Mouse (Mus musculus): ENCODE measurements at regions not wholly inside any gene's neighbourhood (a gene's known extent, or its start where the extent isn't known, plus 50 kb on each side); places are given as distances from the start of the nearest gene placed in this dataset.

DNA sequence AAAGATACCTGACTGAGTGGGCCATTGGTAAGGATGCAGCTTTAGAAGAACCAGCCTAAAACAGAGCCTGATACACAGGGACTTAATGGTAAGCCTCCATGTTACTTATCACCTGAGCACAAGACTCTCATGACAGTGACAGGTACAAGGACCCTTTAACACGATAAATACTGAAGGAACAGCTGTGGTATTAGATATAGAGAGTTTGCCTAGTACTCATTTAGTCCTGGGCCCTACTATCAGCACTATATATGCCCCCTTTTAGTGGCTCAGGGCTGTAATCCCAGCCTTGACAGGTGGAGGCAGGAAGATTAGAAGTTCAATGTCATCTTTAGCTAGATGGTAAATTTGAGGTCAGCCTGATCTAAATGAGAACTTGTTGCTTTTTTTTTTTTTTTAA is 148.0 kb upstream of the Jade1 start:
- no peak for ATAC-seq (ENCODE audit: low FRiP score, low read depth)
- Histone ChIP-seq H3K27ac (no peak overlapping the region), H3K36me3 (no peaks in the 10 kb centered on the region), H3K9ac (no peak overlapping the region), H3K27me3 (replicated peaks) (no peaks in the 10 kb centered on the region), H3K4me2 (replicated peaks) (no peak overlapping the region), H3K4me3 (no peak overlapping the region), H3K4me1 (peaks cover 8% of the 10 kb centered on the region; the same call in 1 of the 2 replicates), H3K9me3 (no peaks in the 10 kb centered on the region)
- WGBS: 76% methylated on average over 1 of the region's 1 CpGs

DNA sequence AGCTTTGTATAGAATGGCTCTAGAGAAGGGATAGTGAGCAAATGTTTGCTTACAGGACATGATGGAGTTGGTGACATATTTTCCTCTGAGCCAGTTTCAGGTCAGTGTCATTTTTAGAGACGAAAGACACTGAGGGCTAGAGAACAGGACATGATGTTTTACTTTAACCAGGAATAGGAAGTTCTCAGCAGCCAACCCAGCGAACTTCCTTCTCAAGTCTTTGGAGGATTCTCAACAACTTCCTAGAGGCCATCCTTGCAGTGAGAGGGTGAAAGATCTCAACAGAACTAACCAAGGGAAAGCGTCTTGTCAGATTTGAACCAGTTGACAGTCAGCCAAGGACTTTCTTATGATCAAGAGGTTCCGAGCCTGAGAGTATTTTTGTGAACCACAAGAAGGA is 153.7 kb upstream of the Jade1 start:
- 86% methylated on average over 4 of the region's 4 CpGs for WGBS
- no peaks in the 10 kb centered on the region for H3K36me3 ChIP-seq
- no peak for ATAC-seq (ENCODE audit: low FRiP score, low read depth)
- H3K27ac ChIP-seq: no peak overlapping the region
- no peak overlapping the region for H3K4me3 ChIP-seq
- no peaks in the 10 kb centered on the region for H3K27me3 ChIP-seq (replicated peaks)
- H3K9ac ChIP-seq: no peak overlapping the region
- H3K9me3 ChIP-seq: no peaks in the 10 kb centered on the region
- no peaks in the 10 kb centered on the region for H3K4me1 ChIP-seq
- no peak overlapping the region for H3K4me2 ChIP-seq (replicated peaks)

DNA sequence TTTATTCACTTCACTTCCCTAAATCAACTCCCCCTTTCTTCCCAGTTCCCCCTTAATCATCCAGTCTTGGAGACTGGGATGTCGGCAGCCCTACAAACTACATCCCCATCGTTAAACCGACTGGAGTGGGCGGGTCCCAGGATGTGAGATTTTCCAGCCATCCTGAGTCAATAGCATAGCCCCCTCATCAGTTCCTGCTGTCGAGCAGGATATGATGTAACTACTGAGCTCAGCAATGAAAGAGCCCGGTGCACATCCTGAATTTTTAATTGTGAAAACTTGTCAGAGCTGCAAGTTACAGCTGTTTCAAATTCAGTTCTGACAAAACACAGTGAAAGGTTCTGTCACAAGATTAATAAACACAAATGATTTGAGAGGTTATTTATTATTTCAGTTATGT is 165.7 kb upstream of the Jade1 start:
- no peak overlapping the region for H3K4me3 ChIP-seq
- no peaks in the 10 kb centered on the region for H3K4me1 ChIP-seq
- no peaks in the 10 kb centered on the region for H3K9me3 ChIP-seq
- WGBS: 62% methylated on average over 6 of the region's 6 CpGs
- H3K9ac ChIP-seq: no peak overlapping the region
- no peak overlapping the region for H3K4me2 ChIP-seq (replicated peaks)
- H3K27me3 ChIP-seq (replicated peaks): no peaks in the 10 kb centered on the region
- H3K27ac ChIP-seq: no peak overlapping the region
- no peaks in the 10 kb centered on the region for H3K36me3 ChIP-seq
- no peak for ATAC-seq (ENCODE audit: low FRiP score, low read depth)

DNA sequence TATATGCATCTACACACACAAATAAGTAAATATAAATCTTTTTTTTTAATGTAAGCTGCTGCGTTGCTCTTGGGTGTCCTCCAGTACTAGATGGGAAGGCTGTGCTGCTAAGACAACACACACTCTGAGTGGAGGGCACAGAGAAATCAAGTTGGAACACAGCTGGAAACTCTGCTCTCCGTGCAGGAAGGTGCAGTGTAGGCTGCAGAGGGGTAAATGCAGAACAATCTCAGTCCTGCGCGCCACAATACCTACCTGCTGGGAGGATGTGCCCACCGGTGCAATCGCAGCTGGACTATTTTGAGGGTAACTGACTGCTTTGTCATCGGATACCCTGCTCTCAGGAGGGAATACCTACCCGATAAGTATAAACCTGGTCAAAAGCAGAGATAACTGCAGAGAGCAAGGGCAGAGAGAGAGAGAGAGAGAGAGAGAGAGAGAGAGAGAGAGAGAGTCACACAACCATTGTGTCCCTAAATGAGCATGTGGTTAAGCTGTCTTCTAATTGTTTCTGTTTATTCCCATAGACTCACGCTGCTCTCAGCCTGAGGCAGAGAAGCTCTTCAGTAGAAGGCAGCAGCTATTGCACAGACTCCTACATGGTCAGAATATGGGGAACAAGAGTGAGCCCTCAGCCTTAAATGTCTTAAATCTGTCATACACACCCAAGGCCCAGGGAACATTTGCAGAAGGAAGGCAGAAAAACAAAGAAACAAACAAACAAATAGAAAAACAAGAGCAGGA is 167.9 kb upstream of the Jade1 start:
- Histone ChIP-seq H3K9me3 (no peaks in the 10 kb centered on the region), H3K27me3 (replicated peaks) (no peaks in the 10 kb centered on the region), H3K4me3 (no peak overlapping the region), H3K9ac (no peak overlapping the region), H3K36me3 (no peaks in the 10 kb centered on the region), H3K27ac (no peak overlapping the region), H3K4me1 (no peaks in the 10 kb centered on the region), H3K4me2 (replicated peaks) (no peak overlapping the region)
- whole genome bisulfite sequencing: 49% methylated on average over 9 of the region's 9 CpGs
- ATAC-seq (ENCODE audit: low FRiP score, low read depth): no peak

DNA sequence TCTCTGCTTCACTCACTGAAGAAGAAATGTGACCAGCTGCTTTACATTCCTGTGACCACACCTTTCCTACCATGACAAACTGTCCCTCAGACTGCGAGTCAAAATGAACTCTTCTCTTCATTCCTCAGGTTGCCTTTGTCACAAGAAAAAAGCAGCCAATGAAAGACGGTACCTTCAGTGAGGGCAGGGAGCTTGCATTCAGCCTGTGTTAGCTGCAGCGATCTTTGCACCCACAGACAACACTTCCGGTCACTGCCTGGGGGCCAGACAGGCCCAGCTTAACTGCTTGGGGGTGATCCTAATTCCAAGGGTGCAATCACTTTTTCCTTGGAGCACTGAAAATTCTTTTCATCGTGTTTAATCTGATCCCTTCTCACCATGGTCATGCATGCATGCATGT is 169.2 kb upstream of the Jade1 start:
- ATAC-seq (ENCODE audit: low FRiP score, low read depth): no peak
- H3K4me2 ChIP-seq (replicated peaks): no peak overlapping the region
- no peak overlapping the region for H3K27ac ChIP-seq
- H3K27me3 ChIP-seq (replicated peaks): no peaks in the 10 kb centered on the region
- H3K9ac ChIP-seq: no peak overlapping the region
- no peaks in the 10 kb centered on the region for H3K36me3 ChIP-seq
- H3K4me3 ChIP-seq: no peak overlapping the region
- no peaks in the 10 kb centered on the region for H3K4me1 ChIP-seq
- H3K9me3 ChIP-seq: no peaks in the 10 kb centered on the region
- WGBS: 68% methylated on average over 5 of the region's 5 CpGs

DNA sequence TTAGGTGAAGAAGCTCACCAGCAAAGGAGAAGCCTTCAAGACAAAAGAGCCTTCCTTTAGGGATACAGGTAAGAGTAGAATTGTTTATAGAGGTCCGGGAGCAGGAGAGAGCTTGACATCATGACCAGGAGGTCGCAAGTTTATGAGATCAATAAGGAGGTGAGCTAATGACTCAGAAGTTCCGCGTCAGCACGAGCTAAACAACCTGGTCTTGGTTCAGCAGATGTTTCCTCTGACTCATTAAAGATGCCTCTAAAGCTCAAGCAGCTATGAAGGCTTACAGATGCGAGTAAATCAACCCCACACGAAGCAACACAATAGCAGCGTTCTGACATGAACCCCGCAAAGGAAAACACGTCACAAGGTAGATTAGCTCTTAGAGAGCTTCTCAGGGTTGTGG is 171.1 kb upstream of the Jade1 start:
- Histone ChIP-seq H3K9ac (no peak overlapping the region), H3K4me2 (replicated peaks) (no peak overlapping the region), H3K4me1 (no peaks in the 10 kb centered on the region), H3K27me3 (replicated peaks) (no peaks in the 10 kb centered on the region), H3K4me3 (no peak overlapping the region), H3K9me3 (no peaks in the 10 kb centered on the region), H3K27ac (no peak overlapping the region), H3K36me3 (no peaks in the 10 kb centered on the region)
- 84% methylated on average over 10 of the region's 10 CpGs for WGBS
- ATAC-seq (ENCODE audit: low FRiP score, low read depth): no peak

DNA sequence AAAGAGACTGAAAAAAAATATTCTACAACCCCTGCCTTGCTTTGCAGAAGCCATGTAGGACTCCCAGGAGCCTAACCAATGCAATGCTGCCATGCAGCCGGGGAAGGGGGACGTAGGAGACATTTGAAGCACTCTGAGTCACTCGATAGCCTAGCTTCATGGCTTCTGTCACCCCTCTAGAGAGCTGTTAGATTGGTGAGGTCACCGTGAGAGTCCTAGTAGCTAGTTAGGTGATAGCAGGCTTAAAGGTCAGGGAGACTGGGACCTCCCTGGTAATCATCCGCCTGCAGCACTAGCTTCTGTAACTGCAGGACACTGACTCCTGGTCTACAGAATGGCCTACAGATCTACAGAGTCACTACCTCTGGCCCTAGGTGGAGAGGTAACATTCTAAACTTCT is 177.0 kb upstream of the Jade1 start:
- ATAC-seq (ENCODE audit: low FRiP score, low read depth): no peak
- H3K4me1 ChIP-seq: peaks cover 4% of the 10 kb centered on the region; the same call in 1 of the 2 replicates
- no peaks in the 10 kb centered on the region for H3K9me3 ChIP-seq
- H3K27ac ChIP-seq: no peak overlapping the region
- H3K4me3 ChIP-seq: no peak overlapping the region
- H3K9ac ChIP-seq: no peak overlapping the region
- no peak overlapping the region for H3K4me2 ChIP-seq (replicated peaks)
- no peaks in the 10 kb centered on the region for H3K36me3 ChIP-seq
- WGBS: 83% methylated on average over 5 of the region's 5 CpGs
- no peaks in the 10 kb centered on the region for H3K27me3 ChIP-seq (replicated peaks)

DNA sequence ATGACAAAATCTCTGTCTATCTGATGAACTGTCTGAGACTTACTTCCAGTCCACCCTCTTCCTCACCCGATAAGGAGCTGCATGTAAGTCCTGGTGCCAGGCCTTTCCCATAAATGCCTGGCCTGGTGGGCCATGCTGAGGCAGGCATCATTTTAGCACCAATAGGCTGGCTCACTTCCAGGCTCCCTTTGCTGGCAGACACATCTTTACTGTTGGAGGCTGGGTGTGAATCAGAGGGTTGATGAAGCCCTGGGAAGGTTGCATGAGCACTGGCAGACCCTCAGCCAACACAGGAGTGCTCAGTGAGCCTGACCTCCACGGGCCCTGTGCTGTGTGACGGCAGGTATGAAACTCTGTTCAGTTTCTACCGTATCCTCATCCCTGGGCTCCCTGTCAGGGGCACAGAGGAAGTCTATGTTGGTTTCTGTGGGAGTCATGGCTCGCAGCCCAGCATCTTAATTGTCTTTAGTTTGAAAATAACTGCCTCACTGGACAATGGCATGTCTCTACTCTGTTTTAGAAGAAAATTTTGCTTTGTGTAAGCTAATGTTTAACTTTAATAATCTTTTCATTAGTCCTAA is 177.6 kb upstream of the Jade1 start:
- Histone ChIP-seq H3K4me2 (replicated peaks) (no peak overlapping the region), H3K27ac (no peak overlapping the region), H3K9ac (no peak overlapping the region), H3K36me3 (no peaks in the 10 kb centered on the region), H3K4me1 (peaks cover 4% of the 10 kb centered on the region; the same call in 1 of the 2 replicates), H3K27me3 (replicated peaks) (no peaks in the 10 kb centered on the region), H3K4me3 (no peak overlapping the region), H3K9me3 (no peaks in the 10 kb centered on the region)
- 80% methylated on average over 5 of the region's 5 CpGs for WGBS
- peak; percentile 17; the same call in 1 of the 2 replicates for ATAC-seq (ENCODE audit: low FRiP score, low read depth)

DNA sequence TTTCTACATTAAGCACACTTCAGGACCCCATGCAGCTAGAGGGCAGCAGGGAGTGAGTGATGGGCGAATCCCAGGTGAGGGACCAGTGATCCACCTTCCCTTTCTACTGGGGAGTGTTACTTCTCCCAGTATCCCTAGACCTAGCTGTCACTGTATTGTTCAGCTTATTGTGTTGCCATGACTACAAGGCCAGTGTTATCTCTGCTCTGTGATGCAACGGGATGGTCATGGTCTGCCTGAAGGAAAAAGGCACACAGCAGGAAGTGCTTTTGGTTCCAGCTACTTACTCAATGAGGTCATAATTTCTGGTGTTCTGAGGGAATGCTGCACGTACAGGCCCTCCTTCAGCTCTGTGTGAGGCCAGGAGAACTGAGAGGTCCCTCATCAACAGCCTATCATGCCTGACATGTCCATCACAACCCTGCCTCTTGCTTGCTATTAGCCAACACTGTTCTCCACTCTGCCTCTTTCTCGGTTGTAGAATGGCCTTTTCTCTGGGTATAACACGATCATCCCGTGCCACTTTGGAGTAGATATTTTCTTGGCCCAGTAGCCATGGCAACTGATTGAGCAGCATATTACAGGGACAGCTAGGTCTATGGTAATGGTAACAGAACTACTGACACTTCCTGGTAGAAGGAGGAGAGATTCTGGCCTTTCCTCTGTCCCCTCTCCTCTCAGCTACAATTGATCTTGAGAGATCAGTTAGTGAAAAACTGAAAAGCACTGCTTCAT is 178.5 kb upstream of the Jade1 start:
- H3K4me1 ChIP-seq: peaks cover 4% of the 10 kb centered on the region; the same call in 1 of the 2 replicates
- H3K9me3 ChIP-seq: no peaks in the 10 kb centered on the region
- WGBS: 38% methylated on average over 6 of the region's 6 CpGs
- H3K27ac ChIP-seq: no peak overlapping the region
- no peaks in the 10 kb centered on the region for H3K36me3 ChIP-seq
- H3K9ac ChIP-seq: no peak overlapping the region
- H3K27me3 ChIP-seq (replicated peaks): no peaks in the 10 kb centered on the region
- no peak overlapping the region for H3K4me3 ChIP-seq
- ATAC-seq (ENCODE audit: low FRiP score, low read depth): peak; percentile 66
- no peak overlapping the region for H3K4me2 ChIP-seq (replicated peaks)

DNA sequence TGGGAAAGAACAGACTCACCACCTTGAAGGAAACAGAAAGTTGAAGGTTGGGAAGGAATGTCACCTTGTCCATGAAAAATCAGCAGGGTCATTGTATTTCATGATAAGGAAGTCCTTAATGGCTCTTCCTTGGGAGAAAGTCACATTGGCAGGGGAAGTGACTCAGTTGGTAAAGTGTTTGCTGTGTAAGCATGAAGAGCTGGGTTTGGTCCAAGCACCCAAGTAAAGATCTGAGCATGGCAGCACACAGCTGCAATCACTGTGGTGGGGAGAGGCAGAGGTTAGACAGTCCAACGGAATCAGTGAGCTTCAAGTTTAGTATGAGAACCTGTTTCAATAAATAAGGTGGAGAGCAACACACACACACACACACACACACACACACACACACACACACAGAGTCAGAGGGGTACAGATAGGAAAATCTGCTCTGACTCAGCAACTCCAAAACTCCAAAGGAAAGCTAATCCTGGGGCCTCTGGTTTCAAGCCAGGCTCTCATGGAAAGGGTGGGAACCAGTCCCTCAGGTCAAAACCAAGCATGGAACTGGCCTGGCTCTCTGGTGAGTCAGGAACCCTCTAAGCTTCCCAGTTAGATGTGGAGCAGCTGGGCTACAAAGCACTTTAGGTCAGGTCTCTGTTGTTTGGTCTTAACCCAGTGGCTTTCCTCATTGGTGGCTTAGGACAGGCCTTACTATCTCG is 180.2 kb upstream of the Jade1 start:
- no peak overlapping the region for H3K9ac ChIP-seq
- H3K27me3 ChIP-seq (replicated peaks): no peaks in the 10 kb centered on the region
- H3K27ac ChIP-seq: no peak overlapping the region
- H3K36me3 ChIP-seq: no peaks in the 10 kb centered on the region
- ATAC-seq (ENCODE audit: low FRiP score, low read depth): no peak
- WGBS: 90% methylated on average over 2 of the region's 2 CpGs
- peaks cover 4% of the 10 kb centered on the region; the same call in 1 of the 2 replicates for H3K4me1 ChIP-seq
- no peaks in the 10 kb centered on the region for H3K9me3 ChIP-seq
- no peak overlapping the region for H3K4me3 ChIP-seq
- H3K4me2 ChIP-seq (replicated peaks): no peak overlapping the region

DNA sequence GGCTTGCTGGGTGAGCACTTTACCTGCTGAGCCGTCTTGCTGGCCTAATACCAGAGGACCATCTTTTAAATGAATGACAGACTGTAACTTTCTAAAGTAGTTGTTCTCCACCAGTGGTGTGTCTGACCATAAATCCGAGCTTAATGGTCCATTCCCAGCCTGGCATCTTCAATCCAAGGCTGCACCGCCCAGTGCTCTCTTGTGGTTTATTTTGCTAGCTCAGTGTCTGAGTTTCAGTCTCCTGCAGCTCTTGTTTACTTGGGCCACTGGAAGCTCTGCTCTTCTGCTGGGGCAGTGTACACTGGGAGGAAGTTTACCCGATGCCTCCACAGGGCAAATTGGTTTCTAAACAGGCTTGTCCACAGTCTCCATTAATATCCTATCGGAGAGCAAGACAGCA is 182.3 kb upstream of the Jade1 start:
- H3K9me3 ChIP-seq: no peaks in the 10 kb centered on the region
- H3K36me3 ChIP-seq: no peaks in the 10 kb centered on the region
- H3K4me1 ChIP-seq: peaks cover 4% of the 10 kb centered on the region; the same call in 1 of the 2 replicates
- H3K4me3 ChIP-seq: no peak overlapping the region
- no peak for ATAC-seq (ENCODE audit: low FRiP score, low read depth)
- WGBS: 42% methylated on average over 5 of the region's 5 CpGs
- H3K9ac ChIP-seq: no peak overlapping the region
- H3K27ac ChIP-seq: no peak overlapping the region
- H3K4me2 ChIP-seq (replicated peaks): no peak overlapping the region
- no peaks in the 10 kb centered on the region for H3K27me3 ChIP-seq (replicated peaks)
